Mouse (Mus musculus) liver, embryonic 14.5 days (tissue): ENCODE measurements around the gene Slc25a5. TPM values are rescaled to one million over a fixed set of nuclear protein-coding genes. Genes with fewer than 3 reads are reported as not detected.
A peak's percentile ranks its signal among the peaks of the same experiment; 100 is the strongest.

Experiments used
- ATAC-seq: fragments of 200-750 bp; cut with Nextera tagmentation; 2 replicates; pipeline ENCODE4 v1.8.0; 2017; ENCODE audit warnings: moderate number of reproducible peaks, mild to moderate bottlenecking, moderate library complexity; ENCODE audit not compliant: insufficient read depth
- DNase-seq, 3 experiments: peaks; one replicate each; pipeline ENCODE4 v3.0.0-alpha.2; 2012 to 2013; ENCODE audit warnings: low read depth in 3 of 3, low spot score in 3 of 3
- H3K27ac ChIP-seq: fragments of 300-500 bp; sonication (generic); 2 replicates; pipeline ENCODE4 v1.5.1; 2014; ENCODE audit warnings: moderate library complexity, mild to moderate bottlenecking, control low read depth, inconsistent platforms
- H3K27me3 ChIP-seq: fragments of 300-500 bp; sonication (generic); 2 replicates; pipeline ENCODE4 v1.6.1; 2014; ENCODE audit warnings: mild to moderate bottlenecking, low read length, moderate library complexity; ENCODE audit not compliant: control insufficient read depth, insufficient read depth
- H3K36me3 ChIP-seq: fragments of 300-500 bp; sonication (generic); replicated peaks from 2 replicates; pipeline ENCODE4 v1.6.1; 2014; ENCODE audit warnings: low read depth; ENCODE audit not compliant: control insufficient read depth, insufficient read depth
- H3K4me1 ChIP-seq, 2 experiments: fragments of 200-500 bp in 1 of 2; fragments of 300-500 bp in 1 of 2; sonication (generic) in 1 of 2; replicated peaks; 2 replicates each; pipeline ENCODE4 v1.6.1; 2012 to 2014; ENCODE audit warnings: antibody characterized with exemption in 1 of 2, inconsistent platforms in 1 of 2, low read length in 1 of 2; ENCODE audit not compliant: control insufficient read depth in 2 of 2, insufficient read depth in 2 of 2
- H3K4me2 ChIP-seq: fragments of 300-500 bp; sonication (generic); 2 replicates; pipeline ENCODE4 v1.6.1; 2014; ENCODE audit warnings: low read depth, mild to moderate bottlenecking, control low read depth, moderate library complexity
- H3K4me3 ChIP-seq, 2 experiments: fragments of 200-500 bp in 1 of 2; fragments of 300-500 bp in 1 of 2; sonication (generic) in 1 of 2; 2 replicates each; pipeline ENCODE4 v1.5.1; 2012 to 2014; ENCODE audit warnings: low read depth in 2 of 2, low read length in 2 of 2, mild to moderate bottlenecking in 2 of 2, control low read depth in 1 of 2, inconsistent platforms in 1 of 2, moderate library complexity in 1 of 2; ENCODE audit not compliant: insufficient read depth in 1 of 2
- H3K9ac ChIP-seq: fragments of 300-500 bp; sonication (generic); replicated peaks from 2 replicates; pipeline ENCODE4 v1.6.1; 2014; ENCODE audit warnings: mild to moderate bottlenecking, control low read depth, moderate library complexity
- H3K9me3 ChIP-seq: fragments of 300-500 bp; sonication (generic); 2 replicates; pipeline ENCODE4 v1.6.1; 2016; ENCODE audit warnings: low read length, mixed read lengths; ENCODE audit not compliant: control insufficient read depth
- CTCF ChIP-seq: IDR thresholded peaks from 2 replicates; pipeline ENCODE4 v1.5.1; 2016; ENCODE audit warnings: antibody characterized with exemption, low read depth, control low read depth
- EP300 ChIP-seq: IDR thresholded peaks from 2 replicates; pipeline ENCODE4 v1.6.1; 2016; ENCODE audit warnings: antibody characterized with exemption, low read depth
- WGBS: fragments of 180-500 bp; shearing (Covaris S2); extraction: QIAGEN DNeasy Blood & Tissue Kit; methylation state at CpG from one replicate; pipeline ENCODE4 v1.1.7; 2014; ENCODE audit not compliant: insufficient replicate concordance; 5-methylcytosine and 5-hydroxymethylcytosine counted together
- polyA plus RNA-seq, 2 experiments: library from polyadenylated mRNA; depleted of rRNA in 1 of 2; stranded (reverse) in 1 of 2; unstranded in 1 of 2; fragments of >200 nt; fragmentation: Nextera tagmentation in 1 of 2; extraction: Ambion mirVana in 1 of 2; gene quantifications; 2 replicates each; pipeline versions ENCODE4 v1.2.1 to v1.2.3; 2012 to 2014

Gene Slc25a5
- polyA plus RNA-seq, 2 experiments: 352 to 514 TPM

DNA sequence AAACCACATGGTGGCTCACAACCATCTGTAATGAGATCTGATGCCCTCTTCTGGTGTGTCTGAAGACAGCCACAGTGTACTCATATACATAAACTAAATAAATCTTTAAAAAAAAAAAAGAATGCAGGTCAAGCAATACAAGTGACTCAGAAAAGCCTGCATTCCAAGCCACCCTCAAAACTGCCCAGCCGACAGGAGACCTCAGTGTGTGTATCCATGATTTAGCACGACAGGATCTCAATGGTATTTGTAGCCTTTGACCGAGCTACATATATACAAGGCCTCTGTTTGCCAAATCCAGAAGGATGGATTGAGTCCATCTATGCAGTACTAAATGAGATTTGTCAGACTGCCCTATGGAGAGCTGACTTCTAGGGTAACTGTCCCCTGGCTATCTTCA is 42.9 kb upstream of the Slc25a5 start:
- Histone ChIP-seq H3K4me2 (no peak overlapping the region), H3K4me1 (no peaks in the 10 kb centered on the region), H3K9me3 (no peaks in the 10 kb centered on the region), H3K36me3 (no peaks in the 10 kb centered on the region), H3K9ac (no peak overlapping the region), H3K27ac (no peak overlapping the region), H3K4me3 (no peak overlapping the region), H3K27me3 (no peaks in the 10 kb centered on the region)
- ATAC-seq: no peak
- TF ChIP-seq CTCF (no peak), EP300 (no peak)
- no peak for DNase-seq
- 69% methylated on average over 3 of the region's 3 CpGs for WGBS

DNA sequence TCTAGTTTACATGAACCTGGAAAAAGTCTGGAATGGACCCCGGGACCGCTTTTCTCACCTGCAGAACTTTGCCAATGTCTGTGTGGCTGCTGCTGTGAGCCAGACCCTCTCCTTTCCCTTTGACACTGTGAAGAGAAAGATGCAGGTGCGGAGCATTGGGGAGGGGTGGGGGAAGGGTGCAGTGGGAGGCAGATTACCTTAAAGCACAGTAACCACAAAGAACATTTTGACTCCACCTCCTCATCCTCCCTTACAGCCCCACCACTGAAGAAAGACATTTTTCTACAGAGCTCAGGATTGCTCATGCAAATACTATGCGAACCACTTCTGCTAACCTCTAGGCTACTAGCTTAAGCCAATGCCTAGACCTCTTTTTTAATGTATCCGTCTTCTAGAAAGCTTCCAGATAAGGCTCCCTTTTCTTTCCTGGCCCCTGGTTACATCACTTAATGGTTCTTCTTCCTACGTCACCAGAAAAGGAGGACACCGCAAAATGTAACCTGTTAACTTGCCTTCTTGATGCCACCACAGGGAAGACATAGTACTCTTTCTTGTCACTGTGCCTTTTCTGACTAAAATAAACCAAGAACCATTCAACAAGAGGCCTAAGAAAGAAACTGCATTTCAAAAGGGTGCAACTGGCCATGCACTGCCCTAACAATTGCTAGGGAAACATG is 37.5 kb upstream of the Slc25a5 start:
- Histone ChIP-seq H3K27me3 (no peaks in the 10 kb centered on the region), H3K4me1 (0 out of 4 replicates have a peak, but pooled peaks cover 0 to 2% of the 10 kb centered on the region in 2 experiments), H3K36me3 (no peaks in the 10 kb centered on the region), H3K9ac (no peak overlapping the region), H3K9me3 (no peaks in the 10 kb centered on the region), H3K27ac (no peak overlapping the region), H3K4me3 (no peak overlapping the region), H3K4me2 (no peak overlapping the region)
- ATAC-seq (no peak), DNase-seq (no peak)
- WGBS: 65% methylated on average over 7 of the region's 7 CpGs
- TF ChIP-seq EP300: no peak
- TF ChIP-seq CTCF: no peak

DNA sequence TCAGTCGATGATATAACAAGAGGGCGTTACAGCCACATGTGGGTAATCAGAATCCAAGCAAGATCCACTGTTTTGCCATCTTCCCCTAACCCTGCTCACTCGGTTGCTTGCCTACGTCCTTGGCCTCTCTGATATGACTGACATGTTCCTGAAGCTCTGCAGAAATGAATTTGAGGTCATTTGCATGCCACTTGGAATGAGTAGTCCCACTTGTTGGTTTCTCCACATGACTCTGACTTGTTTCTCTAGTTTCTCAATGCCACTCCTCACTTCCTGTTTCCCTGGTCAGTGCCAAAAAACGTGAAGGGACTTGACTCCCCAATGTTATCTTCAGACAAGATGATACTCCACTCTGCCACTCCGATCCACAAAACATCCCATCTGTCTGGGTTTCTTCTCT is 36.9 kb upstream of the Slc25a5 start:
- Histone ChIP-seq H3K4me3 (no peak overlapping the region), H3K4me2 (no peak overlapping the region), H3K36me3 (no peaks in the 10 kb centered on the region), H3K27me3 (no peaks in the 10 kb centered on the region), H3K9ac (no peak overlapping the region), H3K9me3 (no peaks in the 10 kb centered on the region), H3K4me1 (0 out of 4 replicates have a peak, but pooled peaks cover 0 to 2% of the 10 kb centered on the region in 2 experiments), H3K27ac (no peak overlapping the region)
- WGBS: 46% methylated on average over 6 of the region's 6 CpGs
- no peak for ATAC-seq
- TF ChIP-seq CTCF: no peak
- no peak for TF ChIP-seq EP300
- no peak for DNase-seq

DNA sequence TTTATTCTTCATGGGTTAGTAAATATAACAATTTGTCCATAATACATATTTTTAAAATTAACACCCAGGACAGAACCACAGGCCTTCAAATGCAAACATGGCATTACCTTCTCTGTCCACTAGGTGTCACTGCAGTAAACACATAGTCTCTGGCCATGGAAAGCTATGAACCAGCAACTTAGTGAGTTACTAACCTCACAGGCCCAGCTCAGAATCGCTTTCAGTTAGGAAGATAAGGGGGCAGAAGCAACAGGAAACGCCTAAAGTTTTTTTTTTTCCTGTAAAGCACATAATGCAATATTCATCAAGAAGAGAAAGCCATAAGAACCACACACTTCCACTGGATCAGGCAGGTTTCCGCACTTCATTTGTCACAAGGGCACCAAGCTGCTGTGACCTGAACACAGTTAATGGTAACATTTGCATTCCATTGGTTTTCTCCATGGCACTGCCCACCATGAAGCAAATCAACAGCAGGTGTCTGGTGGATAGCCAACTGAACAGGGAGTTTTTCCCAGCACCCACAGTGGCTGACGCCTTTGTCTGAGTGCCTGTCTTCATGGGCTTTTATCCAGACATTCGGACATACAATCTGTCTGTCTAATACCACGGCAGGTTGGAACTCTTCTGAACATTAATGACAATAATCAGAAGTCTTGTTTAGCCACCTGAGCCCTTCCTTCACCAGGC is 34.4 kb upstream of the Slc25a5 start:
- TF ChIP-seq EP300 (no peak), CTCF (peak; percentile 79)
- Histone ChIP-seq H3K9me3 (no peaks in the 10 kb centered on the region), H3K9ac (no peak overlapping the region), H3K4me3 (no peak overlapping the region), H3K4me1 (0 out of 4 replicates have a peak, but pooled peaks cover 0 to 2% of the 10 kb centered on the region in 2 experiments), H3K27ac (no peak overlapping the region), H3K36me3 (no peaks in the 10 kb centered on the region), H3K4me2 (no peak overlapping the region), H3K27me3 (no peaks in the 10 kb centered on the region)
- DNase-seq (peak; percentile 40 to 52 (median 49)), ATAC-seq (no peak)
- WGBS: 49% methylated on average over 6 of the region's 6 CpGs

DNA sequence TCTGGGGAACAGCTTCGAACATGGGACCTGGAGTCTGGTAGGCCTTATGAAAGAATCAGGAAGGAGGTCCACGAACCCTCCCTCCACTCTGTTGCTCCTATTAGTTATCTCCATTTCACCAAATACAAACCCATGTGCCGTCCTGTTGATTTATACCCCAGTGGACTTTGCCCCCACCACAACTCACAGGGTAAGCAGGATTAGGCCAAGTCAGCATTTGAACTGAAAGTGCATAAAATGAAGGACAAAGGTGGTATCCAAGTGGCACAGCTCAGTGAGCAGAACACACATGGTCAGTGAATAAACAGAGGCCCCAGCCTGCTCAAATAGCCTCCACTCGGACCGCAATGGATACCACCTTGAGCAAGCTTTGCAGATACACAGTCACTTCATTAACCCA is 33.2 kb upstream of the Slc25a5 start:
- 66% methylated on average over 5 of the region's 5 CpGs for WGBS
- no peaks in the 10 kb centered on the region for H3K36me3 ChIP-seq
- H3K9me3 ChIP-seq: no peaks in the 10 kb centered on the region
- H3K4me2 ChIP-seq: no peak overlapping the region
- H3K27ac ChIP-seq: no peak overlapping the region
- no peak for TF ChIP-seq CTCF
- TF ChIP-seq EP300: no peak
- no peak overlapping the region for H3K4me3 ChIP-seq
- no peak overlapping the region for H3K9ac ChIP-seq
- ATAC-seq: no peak
- 0 out of 4 replicates have a peak, but pooled peaks cover 0 to 2% of the 10 kb centered on the region in 2 experiments for H3K4me1 ChIP-seq
- DNase-seq: no peak
- no peaks in the 10 kb centered on the region for H3K27me3 ChIP-seq
